Mouse (Mus musculus): ENCODE data around the gene Cacna1c.

- TF ChIP-seq MYOG (IDR thresholded peaks at IDR 0.05; ENCODE audit: control insufficient read depth in 1 of 3, insufficient read depth in 1 of 3, insufficient read length in 2 of 3, low read depth in 2 of 3): no peak
- no peak for TF ChIP-seq POLR2AphosphoS2 (IDR thresholded peaks at IDR 0.05; ENCODE audit: insufficient read length, low read depth)
- TF ChIP-seq POLR2A (IDR thresholded peaks at IDR 0.05; ENCODE audit: insufficient read length, low read depth): no peak
- TF ChIP-seq CEBPB (IDR thresholded peaks at IDR 0.05; ENCODE audit: insufficient read depth, poor library complexity, severe bottlenecking): no peak
- TF ChIP-seq USF1 (IDR thresholded peaks at IDR 0.05; ENCODE audit: low read depth): no peak
- no peak for TF ChIP-seq TCF12 (IDR thresholded peaks at IDR 0.05; ENCODE audit: insufficient read depth, poor library complexity, severe bottlenecking)
- TF ChIP-seq TCF3 (IDR thresholded peaks at IDR 0.05; ENCODE audit: insufficient read length, low read depth): no peak
- TF ChIP-seq E2F4 (IDR thresholded peaks at IDR 0.05; ENCODE audit: insufficient read depth): no peak
- no peak for TF ChIP-seq MAX (IDR thresholded peaks at IDR 0.05; ENCODE audit: low read depth)
- TF ChIP-seq MYOD1 (IDR thresholded peaks at IDR 0.05; ENCODE audit: control insufficient read depth in 1 of 3, insufficient read length in 2 of 3, low read depth in 2 of 3): no peak
- TF ChIP-seq SRF (IDR thresholded peaks at IDR 0.05; ENCODE audit: control insufficient read depth, insufficient read length, low read depth): no peak
- no peak for TF ChIP-seq REST (IDR thresholded peaks at IDR 0.05; ENCODE audit: insufficient read depth, insufficient read length)
Measured at GRCm38 (mm10) chr6:118739961-118740599, 456.1 kb downstream of the Cacna1c start.

Measured in myocyte (in vitro differentiated cells).